Mouse (Mus musculus) cerebellum, adult 9-11 months (tissue): ENCODE measurements around the gene Acin1.
"Not testable (repeated sequence)": the region's sequence is repeated elsewhere in the genome, so short reads cannot be mapped to it uniquely, and the experiment has no call there.

Source experiments
- DNase-seq: peaks from one replicate; pipeline ENCODE4 v3.0.0; 2022

Gene Acin1

DNA sequence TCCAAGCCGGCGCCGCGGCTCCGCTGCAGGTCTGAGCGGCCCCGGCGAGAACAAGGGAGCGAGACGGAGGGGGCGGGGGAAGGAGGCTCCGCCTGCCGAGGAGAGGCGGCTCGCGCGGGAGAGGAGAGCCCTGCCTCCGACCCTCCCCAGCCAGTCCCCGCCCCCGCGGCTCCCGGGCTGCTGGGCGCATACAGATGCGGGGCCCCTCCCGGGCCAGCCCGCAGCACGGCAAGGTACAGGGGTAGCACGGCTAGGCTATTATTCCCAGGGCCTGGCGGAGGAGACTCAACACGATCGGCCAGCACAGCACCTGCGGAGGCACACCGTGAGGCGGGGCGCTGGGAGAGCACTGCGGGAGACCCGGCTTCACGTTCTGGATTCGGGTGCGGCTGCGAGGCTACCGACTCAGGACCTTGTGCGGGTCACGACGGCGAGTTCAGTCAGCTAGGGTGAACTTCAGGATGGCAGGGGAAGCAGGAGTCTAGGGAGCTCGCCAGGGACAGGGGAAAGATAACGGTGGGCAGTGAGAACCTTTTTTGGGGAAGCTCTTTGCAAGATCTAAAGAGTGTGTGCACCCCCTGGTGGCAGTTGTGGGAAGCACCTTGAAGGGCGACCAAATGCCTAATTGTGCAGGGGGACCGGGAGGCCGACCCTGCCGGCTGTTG is 45.3 kb downstream of the Acin1 start, which contains the start of gene Cdh24:
Cdh24 (minus strand) TSS at position 60 of the 665 bp plus-strand sequence.
- DNase-seq = peak; percentile 83

DNA sequence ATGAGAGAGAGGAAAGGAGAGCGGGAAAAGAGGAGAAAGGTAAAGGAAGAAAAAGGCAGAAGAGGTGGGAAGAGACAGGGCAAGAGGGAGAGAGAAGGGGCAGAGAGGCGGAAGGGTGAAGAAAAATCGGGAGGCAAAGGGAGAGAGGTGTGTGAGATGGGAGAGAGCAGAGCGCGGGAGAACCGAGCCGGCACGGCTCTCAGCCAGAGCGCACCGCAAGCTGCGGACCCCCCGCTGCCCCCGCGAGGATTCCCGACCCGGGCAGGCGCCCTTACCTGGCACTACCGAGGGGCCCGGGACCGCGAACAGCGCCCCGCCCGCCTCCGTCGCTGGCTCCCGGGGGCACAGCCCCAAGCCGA is 45.8 kb downstream of the Acin1 start, which contains the start of gene Gm17606:
Gm17606 (plus strand) TSS at position 7 of the 359 bp plus-strand sequence.
- DNase-seq = no peak

DNA sequence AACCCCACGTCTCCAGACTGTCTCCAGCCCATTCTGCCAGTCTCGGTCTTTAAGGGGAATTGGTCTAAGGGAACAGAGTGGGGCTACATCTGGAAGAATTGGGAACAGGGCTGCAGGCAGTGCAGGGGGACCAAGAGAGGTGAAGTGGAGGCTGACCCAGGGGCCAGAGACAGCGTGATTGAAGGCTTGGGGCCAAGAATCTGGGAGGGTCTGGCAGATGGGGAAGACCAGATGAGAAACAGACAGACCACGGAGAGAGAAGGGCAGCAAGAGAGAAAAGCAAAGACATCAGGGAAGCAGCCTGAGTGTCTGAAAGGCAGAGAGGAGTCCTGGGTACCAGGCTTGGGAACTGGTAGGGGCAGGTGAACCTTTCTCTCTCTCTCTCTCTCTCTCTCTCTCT is 46.6 kb downstream of the Acin1 start:
- DNase-seq = no peak

DNA sequence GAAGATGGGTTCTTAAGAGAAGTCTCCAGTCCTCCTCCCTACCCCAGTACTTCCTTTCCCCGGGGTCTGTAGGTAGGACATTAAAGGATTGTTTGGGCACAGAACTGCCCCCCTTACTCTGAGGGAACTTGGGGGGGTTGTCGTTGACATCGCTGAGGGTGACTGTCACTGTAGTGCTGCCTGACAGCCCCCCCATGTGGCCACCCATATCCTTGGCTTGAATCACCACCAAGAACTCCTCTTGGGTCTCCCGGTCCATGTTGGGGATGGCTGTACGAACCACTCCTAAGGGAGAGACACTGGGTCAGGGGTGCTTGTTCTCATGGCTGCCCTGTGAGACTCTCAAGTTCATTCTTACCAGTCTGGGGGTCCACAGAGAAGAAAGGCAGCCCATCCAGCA is 48.5 kb downstream of the Acin1 start:
- DNase-seq = peak; percentile 12

DNA sequence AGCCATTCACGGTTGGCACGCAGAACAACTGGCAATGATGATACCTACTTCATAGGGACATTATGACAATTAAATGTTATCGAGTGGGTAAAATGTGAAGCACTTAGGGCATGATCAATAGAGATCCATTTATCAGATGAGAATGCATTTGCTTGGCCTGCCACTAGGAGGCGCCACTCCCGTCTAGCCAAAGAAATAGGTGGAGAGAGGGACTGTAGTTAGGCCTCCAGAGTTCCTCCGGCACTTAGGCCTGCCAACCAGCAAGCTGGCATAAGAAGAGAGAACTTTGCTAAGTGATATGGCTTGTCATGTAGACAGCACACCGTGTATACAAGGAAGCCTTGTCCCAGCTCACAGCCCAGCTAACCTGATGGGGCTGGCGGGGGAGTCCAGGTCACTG is 49.8 kb downstream of the Acin1 start:
- DNase-seq = no peak

DNA sequence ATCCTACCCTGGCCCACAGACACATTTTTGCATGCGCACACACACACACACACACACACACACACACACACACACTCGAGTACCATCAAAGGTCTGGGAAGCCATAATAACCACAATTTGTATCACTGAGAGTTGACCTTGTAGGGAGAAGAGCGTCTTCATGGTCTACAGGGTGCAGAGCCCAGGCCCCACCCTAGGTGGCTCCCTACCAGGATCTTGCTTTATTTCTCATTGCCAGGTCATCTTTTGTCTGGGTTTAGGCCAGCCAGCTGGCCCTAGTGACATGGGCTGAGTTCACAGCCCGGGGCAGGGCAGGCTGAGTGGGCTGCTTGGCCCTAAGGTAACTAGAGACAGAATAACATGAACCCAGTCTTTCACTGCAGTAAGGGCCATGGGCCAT is 52.5 kb downstream of the Acin1 start:
- DNase-seq = no peak

DNA sequence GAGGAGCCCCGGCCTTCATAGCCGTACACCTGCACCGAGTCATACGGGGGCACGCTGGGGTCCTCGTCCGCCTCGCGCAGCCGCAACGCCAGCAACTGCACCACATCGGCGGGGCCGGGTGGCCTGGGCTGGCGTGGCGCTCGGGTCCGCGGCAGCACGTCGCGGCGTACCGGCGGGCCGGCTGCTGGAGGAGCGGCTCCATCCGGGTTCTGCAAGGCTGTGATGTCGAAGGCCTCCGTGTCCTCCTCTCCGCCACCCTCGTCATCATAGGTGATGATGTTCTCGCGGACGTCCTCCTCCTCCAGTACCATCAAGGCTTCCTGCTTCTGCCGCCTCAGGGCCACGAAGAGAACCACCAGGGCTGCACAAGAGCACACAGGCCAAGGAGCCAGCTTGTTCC is 54.5 kb downstream of the Acin1 start:
- DNase-seq = no peak

DNA sequence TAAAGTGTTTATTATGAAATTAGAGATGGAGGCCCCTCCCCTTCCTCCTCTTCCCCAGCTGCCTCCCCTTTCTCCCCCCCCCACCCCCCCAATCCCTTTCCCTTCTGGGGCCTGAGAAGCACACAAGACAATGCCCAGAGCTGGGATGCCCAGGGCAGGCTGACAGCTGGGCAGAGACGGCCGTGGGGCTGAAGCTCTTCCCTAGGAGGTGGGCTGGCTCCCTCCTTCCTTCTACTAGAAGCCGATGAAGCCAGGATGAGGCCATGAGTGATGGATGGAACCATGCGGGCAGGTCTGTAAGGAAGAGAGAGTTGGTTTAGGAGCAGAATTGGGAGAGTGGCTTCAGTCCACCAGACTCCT is 55.5 kb downstream of the Acin1 start:
- no peak for DNase-seq

DNA sequence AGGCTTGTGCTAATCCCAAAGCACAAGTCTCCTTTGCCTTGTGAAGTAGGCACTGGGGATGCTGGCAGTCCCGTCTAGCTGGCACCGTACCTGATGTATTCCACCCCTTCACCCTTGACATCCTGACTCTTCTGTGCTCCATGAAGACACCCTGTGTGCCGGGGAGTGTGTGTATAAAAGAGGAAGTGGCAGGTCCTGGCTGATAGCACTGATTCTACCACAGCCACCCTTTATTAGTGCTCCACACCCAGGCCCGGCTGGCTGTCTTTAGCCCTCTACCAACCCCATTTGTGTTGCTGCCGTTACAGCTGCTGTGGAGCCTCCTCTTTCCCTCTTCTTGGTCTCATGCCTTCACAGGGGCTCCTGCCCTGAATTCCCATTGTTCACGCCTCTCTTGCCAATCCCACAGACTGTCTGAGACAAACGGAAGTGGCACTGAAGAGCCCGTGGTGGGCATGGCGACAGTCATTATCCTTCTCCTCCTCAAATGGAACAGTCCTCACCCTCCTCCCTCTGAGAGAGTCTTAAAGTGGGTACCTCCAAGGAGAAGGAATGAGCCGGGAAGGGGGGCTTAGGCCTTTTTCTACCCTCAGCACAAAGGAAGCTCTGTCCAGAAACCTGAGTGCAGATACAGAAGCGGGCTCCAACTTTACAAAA is 56.0 kb downstream of the Acin1 start:
- DNase-seq = no peak

DNA sequence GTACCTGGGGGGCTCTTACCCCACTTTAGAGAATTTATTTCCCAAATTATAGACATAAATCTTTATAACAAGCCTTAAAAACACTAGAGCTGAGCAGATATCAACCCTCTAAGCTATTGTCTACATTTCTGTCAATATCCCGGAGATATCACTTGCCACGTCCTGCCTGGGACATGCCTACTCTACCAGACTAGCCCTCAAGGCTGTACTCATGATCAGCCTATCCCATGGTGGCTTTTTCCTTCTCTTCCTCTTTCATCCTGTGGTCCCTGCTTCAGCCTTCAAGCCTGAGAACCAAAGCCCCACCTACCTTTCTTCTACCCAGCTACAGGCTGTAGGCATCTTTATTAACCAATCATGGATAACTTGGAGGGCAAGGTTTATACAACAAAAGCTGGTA is 56.9 kb downstream of the Acin1 start:
- DNase-seq = no peak

DNA sequence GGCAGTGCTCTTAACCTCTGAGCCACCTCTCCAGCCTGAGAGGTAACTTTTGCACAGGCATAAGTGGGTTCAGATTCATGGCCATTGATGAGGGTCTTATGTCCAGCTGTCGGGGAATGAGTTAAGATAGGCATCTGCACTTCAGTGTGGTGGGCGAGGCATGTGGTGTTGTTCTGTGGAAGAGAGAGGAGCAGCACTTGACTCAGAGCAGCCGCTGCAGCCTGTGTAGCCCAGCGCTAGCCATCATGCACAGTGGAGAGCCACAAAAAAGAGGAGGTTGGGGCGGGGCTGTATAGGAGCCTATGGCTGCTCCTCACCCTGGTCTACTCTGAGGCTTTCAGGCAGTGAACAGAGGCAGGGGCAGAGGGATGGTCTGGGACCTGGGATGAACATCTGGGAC is 58.6 kb downstream of the Acin1 start:
- DNase-seq = no peak

DNA sequence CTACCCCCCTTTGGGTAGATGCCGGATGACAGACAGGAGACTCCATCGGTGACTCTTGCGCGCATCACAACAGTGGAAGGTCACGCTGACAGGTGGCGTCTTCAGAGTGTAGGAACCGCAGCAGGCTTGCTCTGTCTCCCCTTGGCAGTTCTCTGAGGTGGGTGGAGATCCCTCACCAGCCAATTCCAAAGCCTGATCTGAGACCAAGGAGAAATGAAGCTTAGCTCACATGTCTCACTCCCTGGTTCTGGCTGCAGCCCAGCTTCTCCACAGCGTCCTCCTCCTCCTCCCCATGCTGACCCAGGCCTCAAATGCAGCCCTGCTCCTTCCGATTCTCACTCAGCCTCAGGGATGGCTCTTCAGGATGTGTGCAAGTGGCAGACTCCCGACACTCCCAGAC is 61.8 kb downstream of the Acin1 start:
- DNase-seq = no peak

DNA sequence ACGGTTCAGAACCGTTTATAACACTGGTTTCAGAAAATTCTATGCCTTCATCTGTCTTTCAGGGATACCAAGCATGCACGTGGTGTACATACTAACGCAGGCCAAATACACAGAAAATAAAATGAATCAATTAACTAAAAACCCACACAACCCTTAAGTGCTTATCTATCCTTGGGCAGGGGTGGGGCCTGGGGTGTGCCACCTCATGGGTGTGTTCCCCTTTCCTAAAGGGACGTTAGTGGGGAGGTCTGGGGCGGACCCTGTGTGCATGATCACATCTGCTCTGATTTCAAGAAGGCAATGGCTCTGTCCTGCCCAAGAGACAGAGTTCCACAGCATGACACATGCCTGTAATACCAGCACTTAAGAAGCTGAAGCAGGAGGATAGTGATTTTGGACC is 63.4 kb downstream of the Acin1 start:
- no peak for DNase-seq

DNA sequence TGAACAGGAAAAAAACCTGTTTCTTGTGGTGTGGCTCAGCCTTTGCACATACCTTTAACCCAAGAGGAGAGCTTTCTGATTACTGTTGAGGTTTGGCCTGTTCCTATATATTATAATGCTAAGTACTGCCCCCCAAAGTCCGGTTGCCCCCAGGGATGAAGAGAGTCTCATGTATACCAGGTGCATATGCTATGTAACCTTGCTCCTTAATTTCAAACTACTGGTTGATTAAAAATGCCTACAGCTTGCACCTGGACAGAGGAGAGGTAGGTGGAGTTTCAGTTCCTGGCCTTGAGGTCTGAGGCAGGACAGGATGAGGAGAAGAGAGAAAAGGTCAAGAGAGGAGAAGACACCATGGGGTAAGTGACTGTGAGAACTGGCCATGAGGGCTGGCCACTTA is 65.6 kb downstream of the Acin1 start, which contains the start of gene Psmb11:
Psmb11 (plus strand) TSS at position 301 of the 400 bp plus-strand sequence.
- DNase-seq = no peak

DNA sequence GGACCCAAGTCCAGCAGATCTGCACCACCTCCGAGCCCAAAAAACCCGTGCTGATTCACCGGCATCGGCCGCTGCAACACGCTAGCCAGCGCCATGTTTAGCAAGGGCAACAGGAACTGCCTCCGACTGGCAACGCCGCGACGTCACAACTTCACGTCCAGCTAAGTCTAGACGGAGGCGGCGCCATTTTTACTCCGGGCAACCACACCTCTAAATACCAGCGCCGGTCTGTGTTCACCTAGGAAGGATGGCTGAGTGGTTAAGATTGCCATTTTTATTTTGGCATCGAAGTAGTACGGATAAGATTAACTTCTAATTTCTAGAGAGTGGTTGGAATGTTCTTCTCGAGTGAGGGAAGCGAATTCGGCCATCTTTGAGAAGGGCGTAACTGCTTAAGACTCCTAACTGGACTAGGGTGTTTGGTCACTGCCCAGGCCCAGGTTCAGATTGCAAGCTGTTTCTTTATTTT is 68.8 kb downstream of the Acin1 start, which contains the start of gene Psmb5:
Psmb5 (minus strand) TSS at position 126 of the 469 bp plus-strand sequence.
- DNase-seq = peak; percentile 91

DNA sequence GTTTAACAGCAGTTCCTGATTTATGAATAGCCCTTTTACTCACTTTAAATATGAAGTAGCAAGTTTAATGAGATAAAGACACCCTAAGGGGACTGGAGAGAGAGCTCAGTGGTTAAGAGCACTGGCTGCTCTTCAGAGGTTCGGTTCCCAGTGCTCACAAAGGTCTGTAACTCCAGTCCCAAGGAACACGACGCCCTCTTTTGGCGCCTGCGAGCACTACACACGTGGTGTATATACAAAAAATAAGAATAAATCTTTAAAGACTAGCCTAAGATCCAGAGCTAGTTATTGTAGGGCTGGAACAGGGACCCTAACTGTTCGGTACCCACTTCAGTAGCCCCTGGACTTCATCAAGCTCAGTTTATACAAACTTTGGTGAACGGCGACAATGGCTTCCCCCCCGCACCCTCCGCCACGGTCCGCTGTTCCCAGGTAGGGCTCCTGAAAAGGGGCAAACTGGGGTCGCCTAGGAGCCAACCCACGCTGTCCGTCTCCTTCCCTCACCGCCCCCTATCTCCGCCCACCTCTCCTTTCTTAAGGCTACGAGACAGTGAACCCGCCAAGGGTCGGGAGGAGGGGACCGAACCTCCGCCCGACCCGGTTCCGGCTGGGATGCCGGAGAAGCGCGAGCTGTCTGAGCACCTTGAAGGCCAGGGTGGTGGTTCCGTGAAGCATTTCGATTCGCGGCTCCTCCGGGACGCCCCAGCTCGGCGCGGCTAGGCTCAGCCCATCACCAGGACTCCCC is 69.4 kb downstream of the Acin1 start:
- no peak for DNase-seq

DNA sequence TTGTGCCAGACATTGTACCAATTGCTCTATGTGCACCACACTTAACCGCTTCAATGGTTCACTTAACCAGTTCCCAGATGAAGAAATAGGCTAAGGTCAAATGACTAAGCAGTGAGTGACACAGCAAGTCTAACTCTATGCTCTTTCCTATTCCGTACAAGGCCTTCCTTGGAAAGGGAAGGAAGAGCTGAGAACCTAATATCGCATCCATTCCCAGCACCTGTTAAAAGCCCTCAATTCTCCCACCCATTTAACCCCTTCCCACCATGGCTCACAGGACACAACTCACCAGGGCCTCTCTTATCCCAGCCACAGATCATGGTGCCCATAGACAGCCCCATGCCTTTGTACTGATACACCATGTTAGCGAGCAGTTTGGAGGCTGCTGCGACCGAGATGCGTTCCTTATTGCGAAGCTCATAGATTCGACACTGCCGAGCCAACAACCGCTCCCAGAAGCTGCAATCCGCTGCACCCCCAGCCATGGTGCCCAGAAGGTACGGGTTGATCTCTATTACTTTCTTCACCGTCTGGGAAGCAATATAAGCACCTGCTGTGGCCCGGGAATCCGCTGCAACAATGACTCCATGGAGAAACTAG is 70.4 kb downstream of the Acin1 start:
- no peak for DNase-seq

DNA sequence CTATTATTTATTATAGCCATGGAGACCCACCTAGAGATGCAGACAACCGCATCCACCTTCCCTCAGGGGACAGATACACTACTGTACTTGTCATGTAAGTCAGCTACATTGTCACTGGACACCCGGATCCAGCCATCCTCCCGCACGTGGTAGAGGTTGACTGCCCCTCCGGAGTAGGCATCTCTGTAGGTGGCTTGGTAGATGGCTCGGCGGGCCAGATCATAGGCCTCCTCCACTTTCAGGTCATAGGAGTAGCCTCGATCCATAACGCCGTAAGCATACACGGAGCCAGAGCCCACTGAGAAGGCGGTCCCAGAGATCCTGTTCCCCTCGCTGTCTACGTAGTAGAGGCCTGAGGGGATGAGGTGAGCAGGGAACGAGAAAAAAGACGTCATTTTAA is 72.6 kb downstream of the Acin1 start:
- not testable (repeated sequence) for DNase-seq

DNA sequence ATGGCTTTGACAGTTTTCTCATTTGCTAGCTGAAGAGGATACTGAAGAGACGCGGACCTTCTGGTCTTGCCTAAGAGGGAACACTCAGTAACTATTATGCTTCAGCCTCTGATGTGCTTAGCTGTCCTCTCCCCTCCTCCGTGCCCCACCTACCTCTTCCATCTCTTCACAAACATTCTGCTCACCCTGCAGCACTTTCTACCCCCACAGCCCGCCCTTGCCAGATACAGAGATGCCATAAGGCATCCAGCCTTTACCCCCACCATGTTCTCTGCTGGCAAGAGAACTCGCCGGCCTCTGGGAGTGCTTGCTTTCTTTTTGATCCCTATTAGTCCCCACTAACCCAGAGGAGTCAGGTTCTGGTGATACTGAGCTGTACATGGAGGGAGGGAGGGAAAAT is 76.1 kb downstream of the Acin1 start:
- DNase-seq = no peak

DNA sequence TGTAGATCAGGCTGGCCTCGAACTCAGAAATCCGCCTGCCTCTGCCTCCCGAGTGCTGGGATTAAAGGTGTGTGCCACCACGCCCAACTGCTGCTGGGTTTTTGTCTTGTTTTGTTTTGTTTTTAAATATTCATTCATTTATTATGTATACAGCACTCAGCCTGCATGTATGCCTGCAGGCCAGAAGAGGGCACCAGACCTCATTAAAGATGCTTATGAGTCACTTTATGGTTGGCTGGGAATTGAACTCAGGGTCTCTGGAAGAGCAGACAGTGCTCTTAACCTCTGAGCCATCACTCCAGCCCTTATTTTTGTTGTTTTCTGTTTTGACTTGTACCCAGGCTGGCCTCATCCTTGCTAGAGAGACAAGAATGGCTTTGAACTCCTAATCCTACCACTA is 76.8 kb downstream of the Acin1 start:
- no peak for DNase-seq

DNA sequence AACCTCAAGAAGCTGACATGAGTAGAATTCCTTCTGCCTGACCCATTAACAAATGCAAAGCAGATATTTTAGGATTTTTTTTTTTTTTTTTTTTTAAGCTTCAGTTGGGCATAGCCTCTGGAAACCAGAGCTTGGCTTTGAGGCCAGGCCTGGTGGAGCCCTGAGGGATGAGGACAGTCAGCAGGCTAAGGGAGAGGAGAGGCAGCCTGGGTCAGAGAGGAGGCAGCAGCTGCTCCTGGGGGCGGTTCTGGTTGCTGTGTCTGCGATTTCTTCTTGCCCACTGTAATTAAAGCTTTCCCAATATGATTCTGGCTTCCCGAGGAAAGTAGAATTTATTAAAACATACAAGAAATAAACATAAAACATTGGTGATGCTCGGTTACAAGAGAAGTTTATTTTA is 77.5 kb downstream of the Acin1 start:
- no peak for DNase-seq

DNA sequence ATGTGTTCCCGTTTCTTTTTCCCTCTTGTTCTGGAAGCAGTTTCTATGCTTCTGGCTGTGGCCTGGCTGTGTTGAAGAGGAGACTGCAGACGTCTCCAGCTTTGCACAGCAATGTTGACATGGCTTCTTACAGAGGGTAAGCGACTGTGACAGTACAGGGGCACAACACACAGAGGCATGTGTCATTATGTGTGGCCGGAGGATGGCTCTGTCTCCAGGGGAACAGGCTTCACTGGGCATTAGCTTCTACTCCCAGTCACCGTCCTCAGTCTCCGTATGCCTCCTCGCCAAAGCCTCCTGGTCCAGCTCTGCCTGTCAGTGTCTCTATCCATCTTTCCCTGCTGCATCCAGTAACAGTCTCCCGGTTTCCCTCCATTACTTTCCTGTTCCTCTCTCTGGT is 79.5 kb downstream of the Acin1 start:
- no peak for DNase-seq

DNA sequence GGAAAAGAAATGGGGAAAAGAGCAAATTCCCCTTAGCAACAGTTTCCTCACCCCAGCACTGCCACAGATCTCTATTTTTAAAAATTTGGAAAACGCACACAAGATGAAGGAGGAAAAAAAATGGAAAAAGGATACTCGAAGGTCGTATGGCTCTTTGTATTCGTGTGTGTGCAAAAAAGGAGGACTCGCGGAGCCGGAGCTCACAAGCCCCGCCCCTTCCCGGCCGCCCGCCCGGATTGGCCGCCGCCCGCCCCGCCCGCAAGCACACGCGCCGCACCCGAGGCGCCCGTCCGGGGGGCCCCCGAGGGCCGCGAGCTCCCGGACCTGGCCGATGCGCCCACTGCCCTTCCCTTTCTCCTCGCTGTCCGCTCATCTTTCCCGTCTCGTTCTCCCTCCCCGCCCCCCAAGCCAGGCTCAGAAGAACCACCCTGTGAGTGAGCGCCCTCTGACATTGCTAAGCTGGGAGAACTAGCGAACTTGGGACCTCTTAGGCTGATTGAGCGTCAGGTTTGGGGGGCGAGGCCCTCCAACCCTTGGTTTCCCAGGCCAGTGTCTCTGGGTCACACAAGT is 80.9 kb downstream of the Acin1 start, which contains the start of gene 4931414P19Rik:
4931414P19Rik (minus strand) TSS at position 242 of the 570 bp plus-strand sequence.
- DNase-seq = peak; percentile 78
